Mouse (Mus musculus): Measurements from ENCODE around the gene Gm45140.

- TF ChIP-seq CTCF (IDR thresholded peaks at IDR 0.05; ENCODE audit: insufficient read depth, low read depth, low read length) (no peak), POLR2A (IDR thresholded peaks at IDR 0.05; ENCODE audit: insufficient read depth, low read depth, low read length) (no peak)
Measured at GRCm38 (mm10) chr6:87780546-87781301, 54.9 kb downstream of the Gm45140 start.

Measured in olfactory bulb, adult 2 months (tissue).